Mouse (Mus musculus) kidney, adult 9 months (tissue): ENCODE data around the gene Bscl2.
A peak's percentile ranks its signal among the peaks of the same experiment; 100 is the strongest.
"Not testable (repeated sequence)": the region's sequence is repeated elsewhere in the genome, so short reads cannot be mapped to it uniquely, and the experiment has no call there.

ENCODE experiments used
- DNase-seq: peaks from one replicate; pipeline ENCODE4 v3.0.0; 2022

Gene Bscl2

DNA sequence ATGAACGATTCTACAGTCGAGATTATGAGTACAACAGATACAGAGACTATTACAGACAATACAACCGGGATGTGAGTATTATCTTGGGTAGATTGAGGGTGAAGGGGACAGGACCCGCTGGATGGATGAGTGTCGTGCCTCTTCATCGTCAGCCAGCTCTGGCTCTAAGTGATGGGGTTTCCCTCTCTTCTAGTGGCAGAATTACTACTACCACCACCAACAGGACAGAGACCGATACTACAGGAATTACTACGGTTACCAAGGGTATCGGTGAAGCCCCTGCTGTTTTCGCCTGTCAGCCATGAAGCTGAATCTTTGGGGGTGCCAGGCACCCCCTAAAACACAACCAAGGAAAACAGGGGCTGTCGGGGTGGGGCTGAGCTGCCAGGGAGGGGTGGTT is 6.0 kb upstream of the Bscl2 start:
- DNase-seq: no peak

DNA sequence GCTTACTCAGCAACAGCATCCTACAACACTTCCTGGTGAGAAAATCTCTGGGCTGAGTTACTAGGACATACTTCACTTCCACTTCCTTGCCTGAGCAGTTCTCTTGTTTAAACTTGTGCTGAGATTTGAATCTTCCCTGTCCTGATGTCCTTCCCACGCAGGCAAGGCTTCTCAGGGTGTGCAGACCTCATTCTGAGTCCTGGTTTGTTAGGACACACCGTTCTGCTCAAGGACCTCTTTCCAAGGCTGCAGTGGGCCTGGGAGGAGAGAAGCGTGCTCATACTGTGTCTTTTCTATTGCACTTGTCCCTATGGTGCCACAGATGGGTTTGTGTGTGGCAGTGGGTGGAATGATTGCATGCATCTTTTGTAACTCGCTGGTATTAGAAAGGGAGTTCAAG is 4.3 kb upstream of the Bscl2 start:
- no peak for DNase-seq

DNA sequence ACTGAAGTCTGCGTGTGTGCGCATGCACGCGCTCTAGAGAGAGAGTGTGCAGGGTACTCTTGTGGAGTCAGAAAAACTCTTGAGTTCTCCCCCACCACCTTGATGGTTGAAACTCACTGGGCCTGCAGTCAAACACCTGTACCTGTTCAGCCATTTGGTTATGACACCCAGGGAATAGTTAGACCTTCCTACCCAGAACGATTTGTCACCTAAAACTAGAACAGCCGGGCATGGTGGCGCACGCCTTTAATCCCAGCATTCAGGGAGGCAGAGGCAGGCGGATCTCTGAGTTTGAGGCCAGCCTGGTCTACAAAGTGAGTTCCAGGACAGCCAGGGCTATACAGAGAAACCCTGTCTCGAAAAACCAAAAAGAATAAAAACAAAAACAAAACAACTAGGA is 940 bp upstream of the Bscl2 start:
- not testable (repeated sequence) for DNase-seq

DNA sequence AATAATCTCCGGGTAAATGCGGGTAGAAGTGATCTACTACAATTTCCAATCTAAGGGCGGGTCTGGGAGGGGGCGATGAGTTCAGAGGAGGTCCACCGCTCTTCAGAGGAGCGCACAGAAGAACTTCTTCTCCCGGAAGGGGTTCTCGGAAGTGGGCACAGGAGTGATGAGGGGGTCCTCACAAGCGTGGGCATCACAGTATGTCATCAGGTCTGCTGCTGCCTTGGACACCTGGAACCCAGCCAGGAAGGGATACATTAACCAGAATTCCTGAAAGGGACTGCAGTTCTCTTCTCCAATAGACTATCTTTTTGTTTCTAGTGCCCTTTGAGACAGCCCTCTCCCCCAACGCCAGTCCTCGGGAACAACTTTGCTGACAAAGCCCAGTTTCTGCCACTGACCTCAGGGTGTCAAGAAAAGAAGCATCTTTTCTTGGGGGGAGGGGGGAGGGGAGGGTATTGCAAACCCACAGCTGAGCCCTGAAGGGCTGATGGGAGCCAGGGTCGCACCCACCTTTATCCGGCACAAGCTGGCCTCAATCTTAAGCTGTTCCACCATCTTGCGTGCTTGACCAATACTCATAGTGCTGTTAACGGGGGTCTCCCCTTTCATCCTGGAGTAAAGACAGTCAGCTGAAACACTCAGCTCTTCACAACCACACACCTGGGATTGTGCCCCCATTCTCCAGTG is 919 bp downstream of the Bscl2 start:
- peak; percentile 83 for DNase-seq

DNA sequence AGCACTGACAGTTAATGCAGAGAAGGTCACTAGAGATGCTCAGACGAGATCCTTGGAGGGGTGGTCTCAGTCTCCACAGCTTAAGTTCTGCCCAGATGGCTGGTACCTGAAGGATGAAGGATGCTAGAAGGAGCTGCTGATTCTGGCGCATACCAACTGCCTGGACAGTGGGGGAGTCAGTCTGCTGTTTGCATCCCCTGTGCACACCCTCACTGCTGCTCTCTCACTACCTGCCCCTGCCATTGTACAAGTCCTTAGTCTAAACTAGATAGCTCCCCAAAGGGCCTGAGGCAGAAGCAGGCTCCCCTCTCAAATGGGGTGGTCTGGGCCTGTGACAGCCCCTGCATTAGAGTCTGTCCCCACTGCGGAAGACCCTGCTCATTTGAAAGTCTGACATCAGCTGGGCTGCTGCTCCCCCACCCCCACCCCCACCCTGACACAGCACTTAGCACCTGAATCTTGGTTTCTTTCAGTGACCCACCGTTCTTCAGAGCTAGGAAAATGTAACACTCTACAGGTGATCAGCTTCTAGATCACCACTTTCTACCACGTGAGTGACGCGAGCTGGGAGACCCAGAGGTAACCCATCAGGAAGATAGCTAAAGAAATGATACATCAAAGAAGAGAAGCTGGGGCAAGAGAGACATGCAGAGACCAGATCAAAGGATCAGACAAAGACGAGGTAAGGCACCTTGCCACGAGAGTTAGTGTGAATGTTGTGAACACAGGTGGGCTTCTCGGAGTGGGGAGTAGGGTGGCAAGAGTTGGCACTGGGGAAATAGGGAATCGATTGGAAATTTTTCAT is 2.0 kb downstream of the Bscl2 start, which contains the start of gene Gng3:
Gene Gng3 (minus strand): TSS at position 92 of the 805 bp plus-strand sequence.
- no peak for DNase-seq

DNA sequence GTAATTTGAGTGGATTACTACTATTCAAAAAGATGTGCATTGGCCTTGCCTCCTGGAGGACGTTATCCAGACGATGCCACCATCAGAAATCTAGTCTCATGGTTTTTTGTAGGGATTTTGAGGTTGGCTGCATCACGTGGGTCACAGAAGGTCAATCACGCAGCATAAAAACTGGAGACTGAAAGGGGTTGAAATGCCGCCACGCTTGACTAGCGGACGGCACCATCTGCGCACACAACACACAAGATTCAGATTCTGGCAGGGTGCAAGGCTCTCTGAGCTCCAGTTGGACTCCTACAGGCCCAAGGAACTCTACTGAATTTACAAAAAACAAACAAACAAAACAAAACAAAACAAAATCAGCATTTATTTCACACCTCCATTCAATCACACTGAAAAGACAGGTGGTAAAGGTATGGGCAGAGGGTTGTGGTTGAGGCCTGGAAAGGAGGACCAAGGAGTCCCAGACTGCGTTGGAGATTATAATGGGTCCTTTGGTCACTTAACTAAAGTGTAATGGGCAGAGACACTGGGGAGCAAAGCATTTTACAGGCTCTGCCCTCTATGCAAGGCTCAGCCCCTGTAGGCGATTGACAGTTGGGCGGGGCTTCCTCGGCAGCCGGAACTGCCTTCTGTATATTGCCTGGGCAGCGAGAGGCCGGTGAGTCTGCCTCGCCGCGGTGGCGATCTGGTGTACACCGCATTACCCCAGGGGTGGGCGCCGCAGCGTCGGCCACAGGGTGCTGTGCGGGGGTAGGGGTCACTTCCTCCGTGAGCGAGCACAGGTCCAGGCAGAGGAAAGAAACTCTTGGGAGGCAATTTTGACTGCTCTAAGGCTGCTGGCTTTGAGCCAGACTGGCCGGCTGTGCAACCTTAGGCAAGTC is 2.9 kb downstream of the Bscl2 start:
- peak; percentile 87 for DNase-seq

DNA sequence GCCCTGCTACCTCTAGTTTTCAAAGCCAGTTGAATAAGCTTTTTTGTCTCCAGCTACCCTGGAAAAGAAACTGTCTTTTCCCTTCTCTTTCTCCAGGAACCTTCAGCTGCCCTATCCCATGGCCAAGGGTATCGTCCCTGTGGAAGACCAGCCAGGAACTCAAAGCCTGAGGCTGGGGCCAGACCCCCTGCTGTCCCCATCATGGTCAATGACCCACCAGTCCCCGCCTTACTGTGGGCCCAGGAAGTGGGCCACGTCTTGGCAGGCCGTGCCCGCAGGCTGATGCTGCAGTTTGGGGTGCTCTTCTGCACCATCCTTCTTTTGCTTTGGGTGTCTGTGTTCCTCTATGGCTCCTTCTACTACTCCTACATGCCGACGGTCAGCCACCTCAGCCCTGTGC is 3.7 kb downstream of the Bscl2 start:
- no peak for DNase-seq

DNA sequence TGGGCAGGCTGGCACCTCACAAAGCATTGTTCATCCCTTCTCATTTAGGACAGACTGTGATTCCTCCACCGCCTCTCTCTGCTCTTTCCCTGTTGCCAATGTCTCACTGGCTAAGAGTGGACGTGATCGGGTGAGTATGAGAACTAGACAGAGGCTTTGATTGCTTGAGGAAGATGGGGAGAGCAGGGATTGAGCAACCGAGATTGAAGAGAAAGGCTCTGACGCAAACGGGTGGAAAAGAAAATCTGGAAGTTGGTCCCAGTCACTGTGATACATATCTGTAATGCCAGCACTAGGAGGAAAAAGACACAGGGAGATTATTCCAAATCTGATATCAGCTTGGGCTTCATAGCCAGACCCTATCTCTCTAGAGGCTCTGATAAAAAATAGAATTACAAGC is 5.7 kb downstream of the Bscl2 start:
- no peak for DNase-seq

DNA sequence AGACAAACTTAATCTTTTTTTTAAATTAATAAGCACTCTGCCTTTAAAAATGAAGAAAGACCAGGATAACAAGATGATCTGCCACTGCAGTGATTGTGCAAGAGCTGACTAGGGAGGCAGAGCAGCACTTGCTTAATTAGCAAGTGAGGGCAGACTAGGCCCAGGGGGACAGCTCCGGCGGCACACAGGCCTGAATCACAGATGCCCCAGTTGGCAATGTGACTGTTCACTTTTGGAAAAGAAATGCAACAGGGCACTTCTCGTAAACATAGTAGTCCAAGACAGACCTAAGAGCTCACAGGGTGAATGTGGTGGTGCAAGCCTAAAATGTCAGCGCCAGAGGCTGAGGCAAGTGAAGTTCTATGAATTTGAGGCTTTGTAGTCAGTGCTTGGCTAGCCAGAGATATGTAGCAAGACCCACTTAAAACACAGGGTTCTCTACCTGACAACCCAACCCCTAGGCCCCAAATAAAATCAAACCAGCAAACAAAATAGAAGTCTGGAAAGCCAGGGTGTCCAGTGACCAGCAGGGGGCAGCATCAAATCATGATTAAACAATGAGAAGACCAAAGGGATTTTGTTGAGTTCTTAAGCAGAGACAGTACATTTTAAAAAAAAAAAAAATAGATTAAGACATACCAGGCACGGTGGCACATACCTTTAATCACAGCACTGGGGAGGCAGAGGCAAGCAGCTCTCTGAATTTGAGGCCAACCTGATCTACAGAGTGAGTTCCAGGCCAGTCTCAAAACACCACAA is 7.3 kb downstream of the Bscl2 start:
- peak; percentile 83 for DNase-seq

DNA sequence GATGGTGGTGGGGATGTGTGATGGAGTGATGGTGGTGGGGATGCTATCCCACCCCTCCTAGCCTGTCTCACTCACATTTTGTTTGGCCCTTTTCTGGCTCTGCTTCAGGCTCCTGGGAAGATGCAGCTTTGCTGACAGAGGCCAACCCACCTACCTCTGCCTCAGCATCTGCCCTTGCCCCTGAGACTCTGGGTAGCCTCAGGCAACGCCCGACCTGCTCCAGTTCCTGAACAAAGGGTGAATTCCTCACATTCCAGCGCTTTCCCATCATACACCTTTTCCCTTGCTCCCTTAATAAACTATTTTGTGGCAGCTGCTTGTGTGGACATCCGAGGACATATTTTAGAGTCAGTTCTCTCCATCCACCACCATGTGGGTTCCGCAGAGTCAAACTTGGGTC is 11.1 kb downstream of the Bscl2 start:
- DNase-seq: no peak

DNA sequence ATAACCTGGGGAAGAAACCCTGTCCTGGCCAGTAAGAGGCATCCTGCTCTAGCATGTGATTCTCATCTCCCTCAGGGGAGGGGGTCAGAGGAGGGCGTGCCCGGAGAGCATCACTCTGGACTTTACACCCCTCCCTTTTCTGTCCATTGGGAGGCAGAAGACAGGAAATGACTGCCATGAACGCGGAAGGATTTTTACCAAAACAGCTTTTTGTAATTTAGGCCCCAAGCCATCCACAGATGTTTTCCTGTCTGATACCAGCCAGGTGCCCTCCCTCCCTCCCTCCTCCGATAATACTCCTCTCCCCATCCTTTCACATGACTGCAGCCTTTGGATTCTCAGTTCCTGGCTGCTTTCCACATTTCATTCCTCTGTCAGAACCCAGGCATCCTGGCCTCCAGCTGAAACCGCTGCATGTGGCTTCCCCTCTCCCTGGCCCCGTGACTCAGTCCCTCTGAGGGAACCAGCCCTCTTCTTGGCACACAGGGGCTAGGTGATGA is 13.2 kb downstream of the Bscl2 start, which contains the start of gene Lrrn4cl:
Gene Lrrn4cl (plus strand): TSS at position 367 of the 500 bp plus-strand sequence.
- DNase-seq: no peak

DNA sequence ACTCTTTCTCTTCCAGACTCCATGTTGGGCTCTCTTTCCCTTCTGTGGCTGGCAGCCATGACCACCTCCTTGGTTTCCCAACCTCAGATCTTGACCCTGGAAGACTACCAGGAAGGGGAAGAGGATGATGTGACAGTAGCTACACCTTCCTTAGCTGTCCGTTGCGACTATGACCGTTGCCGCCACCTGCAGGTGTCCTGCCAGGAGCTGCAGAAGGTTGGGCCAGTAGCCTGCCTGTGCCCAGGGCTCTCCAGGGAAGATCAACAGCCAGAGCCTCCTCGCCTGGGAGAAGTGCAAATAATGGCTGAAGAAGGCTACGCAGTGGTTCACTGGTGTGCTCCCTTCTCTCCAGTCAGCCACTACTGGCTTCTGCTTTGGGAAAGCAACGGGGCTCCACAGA is 14.4 kb downstream of the Bscl2 start:
- DNase-seq: no peak

DNA sequence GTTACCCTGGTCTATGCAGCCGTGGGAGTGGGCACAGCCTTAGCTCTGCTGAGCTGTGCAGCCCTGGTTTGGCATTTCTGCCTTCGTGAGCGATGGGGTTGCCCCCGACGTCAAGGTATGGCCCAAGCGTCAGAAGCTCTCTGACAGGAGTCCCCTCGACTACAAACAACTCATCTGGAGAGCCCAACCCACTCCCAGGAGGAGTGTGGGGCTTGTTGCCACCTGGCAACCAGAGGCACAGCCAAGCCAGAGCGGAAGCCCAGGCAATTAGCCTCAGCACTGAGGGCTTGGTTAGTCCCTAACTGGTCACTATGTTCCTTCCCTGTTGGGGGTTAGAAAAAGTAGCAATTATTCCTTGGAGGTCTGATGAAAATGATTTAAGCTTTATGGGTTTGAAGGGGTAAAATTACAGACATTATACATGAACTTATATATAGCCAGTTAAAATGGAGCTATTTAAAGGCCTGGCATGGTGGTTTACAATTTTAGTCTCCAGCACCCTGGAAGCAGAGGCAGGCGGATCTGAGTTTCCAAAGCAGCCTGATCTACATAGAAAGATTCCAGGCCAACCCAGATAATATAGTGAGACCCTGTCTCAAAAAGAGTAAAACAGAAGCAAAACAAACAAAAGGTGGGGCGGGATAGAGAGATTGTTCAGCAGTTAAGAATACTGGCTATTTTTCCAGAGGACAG is 15.1 kb downstream of the Bscl2 start:
- no peak for DNase-seq

DNA sequence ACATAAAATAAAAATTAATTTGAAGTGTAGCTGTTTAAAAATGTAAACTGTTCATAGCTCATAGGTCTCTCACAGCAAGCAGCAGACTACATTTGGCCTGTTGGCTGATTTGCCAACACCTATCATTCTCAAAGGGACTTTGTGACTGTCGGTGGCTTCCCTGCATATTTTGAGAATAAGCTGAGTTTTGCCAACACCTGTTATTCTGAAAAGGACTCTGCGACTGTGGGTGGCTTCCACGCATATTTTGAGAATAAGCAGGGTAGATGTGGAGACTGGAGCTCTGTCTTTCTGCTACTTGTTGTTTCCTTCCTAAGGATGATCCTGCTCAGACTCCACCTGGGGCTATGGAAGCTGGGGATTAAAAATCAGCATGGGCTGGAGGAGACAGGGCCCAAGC is 15.8 kb downstream of the Bscl2 start:
- no peak for DNase-seq

DNA sequence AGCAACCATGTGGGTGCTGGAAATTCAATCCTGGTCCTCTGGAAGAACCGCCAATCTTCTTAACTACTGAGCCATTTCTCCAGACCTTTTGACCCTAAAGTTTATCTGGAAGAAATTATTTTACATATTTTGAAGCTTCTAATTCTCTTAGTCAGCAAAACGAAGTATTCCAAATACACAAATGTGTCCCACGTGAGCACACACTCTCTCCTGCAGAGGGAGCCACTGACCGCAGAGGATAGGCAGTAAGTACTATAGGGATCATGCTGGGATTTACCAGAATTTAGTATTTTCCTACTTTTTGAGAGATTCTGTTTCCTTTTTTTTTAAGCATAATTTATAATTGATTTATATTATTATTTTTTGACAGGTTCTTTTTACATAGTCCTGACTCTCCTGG is 20.4 kb downstream of the Bscl2 start:
- DNase-seq: peak; percentile 63

DNA sequence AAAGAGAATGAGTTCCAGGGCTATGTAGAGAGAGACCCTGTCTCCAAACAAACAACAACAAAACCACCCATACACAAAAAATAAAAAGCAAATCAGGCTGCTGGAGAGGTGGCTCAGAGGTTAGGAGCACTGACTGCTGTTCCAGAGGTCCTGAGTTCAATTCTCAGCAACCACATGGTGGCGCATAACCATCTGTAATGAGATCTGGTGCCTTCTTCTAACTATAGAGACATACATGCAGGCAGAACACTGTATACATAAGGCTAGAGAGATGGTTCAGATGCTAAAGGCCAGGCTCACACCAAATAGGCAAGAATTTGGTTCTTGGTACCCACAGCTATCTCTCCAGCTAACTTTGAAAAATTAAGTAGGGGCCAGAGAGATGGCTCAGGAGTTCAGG is 21.8 kb downstream of the Bscl2 start:
- DNase-seq: peak; percentile 30

DNA sequence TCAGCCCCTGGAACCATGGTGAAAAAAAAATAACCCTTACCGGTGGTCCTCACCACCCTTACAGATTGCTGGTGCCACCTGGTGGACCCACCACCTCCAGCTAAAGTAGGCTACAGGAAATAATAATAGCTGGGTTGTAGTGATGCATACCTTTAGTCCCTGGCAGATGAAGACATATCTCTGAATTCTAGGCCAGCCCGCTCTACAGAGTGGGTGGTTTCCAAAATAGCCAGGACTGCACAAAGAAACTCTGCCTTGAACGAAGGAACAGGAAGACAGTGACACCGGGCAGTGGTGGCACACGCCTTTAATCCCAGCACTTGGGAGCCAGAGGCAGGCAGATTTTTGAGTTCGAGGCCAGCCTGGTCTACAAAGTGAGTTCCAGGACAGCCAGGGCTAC is 27.0 kb downstream of the Bscl2 start:
- no peak for DNase-seq

DNA sequence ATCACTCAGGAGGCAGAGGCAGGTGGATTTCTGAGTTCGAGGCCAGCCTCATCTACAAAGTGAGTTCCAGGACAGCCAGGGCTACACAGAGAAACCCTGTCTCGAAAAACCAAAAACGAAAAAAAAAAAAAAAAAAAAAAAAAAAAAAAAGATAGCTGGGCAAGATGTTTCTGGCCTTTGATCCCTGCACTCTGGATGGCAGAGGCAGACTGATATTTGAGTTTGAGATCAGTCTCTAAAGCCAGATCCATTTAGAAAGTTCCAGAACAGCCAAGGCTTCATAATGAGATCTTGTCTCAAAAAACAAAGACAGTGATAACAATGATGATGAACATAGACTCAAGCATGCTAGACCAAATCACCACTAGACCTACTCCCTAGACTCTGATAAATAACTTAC is 33.1 kb downstream of the Bscl2 start:
- DNase-seq: not testable (repeated sequence)

DNA sequence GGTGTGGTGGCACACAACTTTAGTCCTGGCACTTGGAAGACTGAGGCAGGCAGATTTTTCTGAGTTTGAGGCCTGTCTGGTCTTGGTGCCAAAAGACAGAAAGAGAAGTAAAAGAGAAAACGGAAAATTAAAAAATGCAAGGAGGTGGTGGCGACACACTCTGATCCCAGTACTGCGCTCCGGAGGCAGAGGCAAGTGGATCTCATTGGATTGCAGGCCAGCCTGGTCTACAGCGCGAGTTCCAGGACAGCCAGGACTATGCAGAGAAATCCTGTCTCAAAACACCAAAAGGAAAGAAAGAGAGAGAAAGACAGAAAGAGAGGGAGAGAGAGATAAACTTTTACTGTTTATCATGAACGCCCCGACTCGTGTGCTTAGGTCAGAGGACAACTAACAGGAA is 33.6 kb downstream of the Bscl2 start:
- no peak for DNase-seq

DNA sequence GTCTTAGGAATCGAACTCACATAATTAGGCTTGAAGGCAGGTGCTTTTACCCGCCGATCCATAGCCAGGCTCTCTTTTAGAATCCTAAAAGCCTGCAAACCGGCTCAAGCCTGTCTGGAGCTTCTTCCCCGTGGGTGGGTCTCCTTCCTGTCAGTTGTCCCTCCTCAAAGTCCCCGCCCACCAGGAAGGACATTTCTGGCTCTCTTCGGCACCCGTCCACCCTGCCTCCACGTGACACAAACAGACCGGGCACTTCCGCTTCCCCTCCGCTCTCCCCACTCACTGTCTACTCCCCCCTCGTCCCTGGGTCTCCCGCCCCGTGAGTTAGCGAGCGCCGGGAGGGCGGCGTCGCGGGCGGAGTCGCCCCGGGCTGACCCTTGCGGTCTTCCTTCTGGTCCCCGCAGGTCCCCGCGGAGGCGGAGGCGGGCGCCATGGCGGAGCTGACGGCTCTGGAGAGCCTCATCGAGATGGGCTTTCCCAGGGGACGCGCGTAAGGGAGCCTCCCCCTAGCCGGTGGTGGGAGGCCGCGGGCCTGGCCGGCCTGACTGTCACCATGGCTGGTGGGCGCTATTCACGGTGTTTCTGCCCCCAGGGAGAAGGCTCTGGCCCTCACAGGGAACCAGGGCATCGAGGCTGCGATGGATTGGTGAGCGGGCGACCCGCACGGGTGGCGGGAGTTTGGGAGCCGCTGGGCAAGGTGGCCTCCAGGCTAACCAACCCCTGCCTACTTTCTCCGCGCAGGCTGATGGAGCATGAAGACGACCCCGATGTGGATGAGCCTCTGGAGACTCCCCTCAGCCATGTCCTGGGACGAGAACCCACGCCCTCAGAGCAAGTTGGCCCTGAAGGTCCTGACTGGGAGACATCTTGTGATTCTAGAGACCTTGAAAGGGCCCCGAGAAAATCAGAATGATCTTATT is 34.3 kb downstream of the Bscl2 start, which contains the start of gene Ubxn1:
Gene Ubxn1 (plus strand): TSS at position 230 of the 920 bp plus-strand sequence.
- peak; percentile 99 for DNase-seq
